Mouse (Mus musculus) activated CD4-positive, CD25-positive, alpha-beta regulatory T cell, adult 4 months (primary cell): ENCODE measurements around the gene Parva. TPM values are rescaled to one million over a fixed set of nuclear protein-coding genes. Genes with fewer than 3 reads are reported as not detected.

ENCODE experiments used
- ATAC-seq: one replicate; pipeline ENCODE4 v1.8.0; 2017
- polyA plus RNA-seq, 2 experiments: library from polyadenylated mRNA; unstranded; fragments of 100-300 nt; shearing (Covaris generic); gene quantifications; one replicate each; pipeline ENCODE4 v1.2.1; 2017

The Parva gene
- not detected for polyA plus RNA-seq

DNA sequence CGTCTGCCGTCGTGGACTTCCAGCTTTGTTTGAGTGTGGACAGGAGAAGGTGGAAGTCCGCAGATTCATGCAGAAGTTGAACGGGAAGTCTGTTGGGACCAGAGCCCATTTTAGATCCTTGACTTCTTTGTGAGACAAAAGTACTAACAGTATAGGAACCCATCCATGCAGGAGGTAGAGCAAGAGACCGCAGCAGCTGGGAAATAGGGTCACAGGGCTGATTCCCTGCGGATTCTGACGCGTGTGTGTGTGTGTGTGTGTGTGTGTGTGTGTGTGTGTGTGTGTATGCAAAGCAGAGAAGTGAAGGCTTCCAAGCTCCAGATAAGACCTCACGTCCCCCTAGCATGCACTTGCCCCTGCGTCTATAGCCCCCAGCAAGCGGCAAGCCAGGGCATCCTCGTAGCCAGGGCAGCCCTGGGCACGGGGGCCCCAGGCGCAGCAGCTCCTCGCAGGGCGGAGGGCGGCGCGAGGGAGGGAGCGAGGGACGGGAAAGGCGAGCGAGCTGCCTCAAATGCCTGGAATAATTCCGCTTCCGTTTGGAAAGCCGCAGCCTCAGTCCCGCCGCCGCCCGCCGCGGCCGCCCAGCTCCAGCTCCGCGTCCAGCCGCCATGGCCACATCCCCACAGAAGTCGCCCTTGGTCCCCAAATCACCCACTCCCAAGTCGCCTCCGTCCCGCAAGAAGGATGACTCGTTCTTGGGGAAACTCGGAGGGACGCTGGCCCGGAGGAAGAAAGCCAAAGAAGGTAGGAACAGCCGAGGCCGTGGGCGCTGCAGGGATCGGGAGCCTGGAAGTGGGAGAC is at the start of gene Parva:
Parva (plus strand) TSS at position 149 of the 801 bp plus-strand sequence.
- ATAC-seq = no peak

DNA sequence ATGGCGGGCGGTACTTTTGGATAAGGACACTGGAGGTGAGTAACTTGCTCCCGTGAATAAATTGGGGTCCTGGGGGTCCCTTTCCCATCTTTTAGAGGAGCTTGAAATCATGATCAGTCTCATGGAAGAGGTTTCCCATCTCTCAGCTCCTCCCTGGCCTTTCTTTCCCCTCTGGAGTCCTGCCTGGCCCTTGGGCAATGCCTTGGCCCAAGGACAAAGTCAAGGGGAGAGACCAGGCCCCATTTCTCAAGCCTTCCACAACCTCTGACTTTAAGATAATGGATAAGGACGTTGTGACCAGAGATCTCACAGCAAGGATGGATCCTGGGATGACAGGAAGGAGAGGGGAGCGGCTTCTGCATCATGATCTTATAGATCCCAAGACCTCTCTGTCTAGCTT is 49.2 kb upstream of the Parva start:
- ATAC-seq = no peak

DNA sequence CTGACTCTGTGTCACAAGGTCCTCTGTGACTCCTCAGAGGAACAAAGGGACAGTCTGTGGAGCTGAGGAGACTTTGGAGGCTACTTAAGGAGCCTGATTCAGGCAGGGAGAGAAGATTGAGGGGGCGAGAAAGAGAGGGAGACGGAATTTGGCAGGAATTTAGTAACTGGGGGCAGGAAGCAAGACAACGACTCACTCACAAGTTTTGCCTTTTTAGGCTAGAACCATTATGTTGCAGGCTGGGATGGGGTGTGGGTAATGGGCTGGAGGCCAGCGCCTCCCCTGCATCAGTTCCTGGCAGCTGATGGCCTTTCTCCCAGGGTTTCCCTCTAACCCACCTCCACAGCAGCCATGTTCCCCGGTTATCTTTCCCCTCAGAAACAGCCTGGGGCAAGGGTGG is 48.8 kb upstream of the Parva start:
- ATAC-seq = no peak

DNA sequence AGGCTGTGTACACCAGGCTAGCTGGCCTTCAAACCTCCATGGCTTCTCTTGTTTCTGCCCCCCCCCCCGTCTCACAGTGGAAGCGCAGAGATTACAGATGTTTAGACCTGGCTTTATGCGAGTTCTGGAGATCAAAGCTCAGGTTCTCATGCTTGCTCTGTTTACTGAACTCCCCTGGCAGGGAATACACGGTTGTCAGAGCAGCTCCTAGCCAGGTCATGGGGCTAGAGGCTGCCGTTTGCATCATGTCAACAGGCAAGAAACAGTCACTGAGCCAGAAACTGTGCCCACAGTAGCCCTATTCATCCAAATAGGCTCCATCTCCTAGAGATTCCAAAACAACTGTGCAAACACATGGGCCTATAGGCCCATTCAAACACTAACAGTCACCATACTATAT is 40.8 kb upstream of the Parva start:
- no peak for ATAC-seq

DNA sequence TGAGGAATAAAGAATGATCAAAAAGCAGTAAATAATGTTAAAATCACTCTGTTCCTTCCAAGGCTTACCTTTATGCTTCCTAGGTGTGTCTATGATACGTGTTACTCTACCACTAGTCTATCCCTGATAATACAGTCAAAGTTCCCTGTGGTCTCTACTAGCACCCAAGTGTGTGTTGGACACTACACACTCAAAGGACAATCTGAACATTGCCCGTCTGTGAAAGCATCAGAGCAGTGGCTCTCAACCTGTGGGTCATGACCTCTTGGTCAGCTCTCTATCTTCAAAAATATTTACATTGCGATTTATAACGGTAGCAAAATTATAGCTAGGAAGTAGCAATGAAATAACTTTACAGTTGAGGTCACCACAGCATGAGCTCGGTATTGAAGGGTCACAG is 39.4 kb upstream of the Parva start:
- no peak for ATAC-seq

DNA sequence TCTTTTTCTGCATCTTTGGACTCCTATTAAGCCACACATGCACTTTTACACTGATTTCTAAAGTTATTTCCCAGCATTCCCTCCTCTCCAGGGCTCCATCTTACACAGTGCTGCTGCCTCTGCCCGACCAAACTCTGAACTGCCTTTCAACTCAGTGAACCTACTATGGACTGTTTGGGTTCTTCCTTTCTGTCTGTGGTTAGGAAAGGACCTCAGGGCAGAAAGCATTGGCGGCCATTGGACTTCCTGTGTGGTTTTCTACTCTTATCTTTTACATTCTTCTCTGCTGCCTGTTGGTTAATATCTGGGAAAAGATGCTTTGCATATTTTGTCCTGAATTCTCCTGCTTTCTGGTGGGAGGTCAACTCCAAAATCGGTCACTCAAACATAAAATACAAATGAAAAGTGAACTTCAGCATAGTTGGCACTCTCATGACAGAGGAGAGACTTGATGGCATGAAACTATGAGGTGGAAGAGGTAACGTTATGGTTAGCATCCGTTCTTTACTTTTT is 38.9 kb upstream of the Parva start:
- ATAC-seq = no peak

DNA sequence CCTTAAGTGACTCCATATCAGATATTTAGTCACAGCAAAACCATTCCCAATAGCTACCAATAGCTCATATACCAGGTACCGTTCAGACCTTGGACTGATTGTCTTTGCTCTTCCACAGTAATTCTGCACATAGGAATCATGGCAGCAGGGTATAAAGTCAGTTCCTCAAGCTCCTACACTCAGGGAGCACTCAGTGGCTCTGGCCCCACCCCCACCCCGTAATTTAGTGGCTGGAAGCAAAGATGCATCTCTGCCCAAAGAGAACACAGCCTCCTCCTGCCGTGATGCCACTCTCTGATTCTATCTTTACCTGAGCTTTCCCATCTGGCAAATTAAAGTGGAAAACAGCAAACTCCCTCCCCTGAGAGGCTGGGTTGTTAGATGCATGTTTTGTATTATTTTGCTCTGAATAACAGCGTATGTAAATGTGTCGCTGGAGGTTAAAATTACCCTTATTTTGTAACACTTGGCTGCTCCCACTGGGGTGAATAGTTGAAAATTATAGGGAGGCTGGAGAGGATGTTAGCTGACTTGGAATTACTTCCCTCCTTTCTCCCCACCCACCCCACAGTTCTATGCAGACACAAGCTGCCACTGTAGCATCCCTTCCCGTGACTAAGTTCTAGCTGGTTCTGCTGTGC is 37.6 kb upstream of the Parva start:
- no peak for ATAC-seq

DNA sequence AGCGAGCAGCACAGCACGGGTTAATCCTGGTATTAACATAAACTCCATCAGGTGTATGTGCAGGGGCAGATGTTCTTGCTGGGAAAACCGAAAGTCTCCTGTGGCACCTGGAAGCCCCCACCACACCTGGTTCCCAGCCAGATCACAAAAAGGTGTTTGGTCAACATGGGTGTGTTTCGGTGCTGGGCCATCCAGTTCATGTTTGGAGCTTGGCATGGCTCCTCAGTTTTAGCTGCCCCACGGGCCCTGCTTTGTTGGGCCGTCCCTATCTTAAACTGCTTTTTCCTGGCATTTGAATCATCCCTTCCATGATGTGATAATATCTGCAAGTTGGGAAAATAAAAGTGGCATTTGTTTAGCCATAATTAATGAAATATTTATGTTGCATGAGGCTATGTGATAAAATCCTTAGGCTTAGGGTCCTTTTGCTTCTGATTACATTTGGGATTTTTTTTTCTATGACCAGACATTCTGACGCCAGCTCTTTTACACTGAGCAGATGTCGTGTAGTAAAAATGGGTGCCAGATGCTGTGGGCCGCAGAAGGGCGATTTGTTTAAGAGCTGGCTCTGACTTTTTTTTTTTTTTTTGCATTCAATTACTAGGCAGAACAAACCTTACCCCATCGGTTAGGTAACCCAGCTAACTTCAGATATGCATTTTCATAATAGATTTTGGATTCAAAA is 36.9 kb upstream of the Parva start:
- ATAC-seq = no peak

DNA sequence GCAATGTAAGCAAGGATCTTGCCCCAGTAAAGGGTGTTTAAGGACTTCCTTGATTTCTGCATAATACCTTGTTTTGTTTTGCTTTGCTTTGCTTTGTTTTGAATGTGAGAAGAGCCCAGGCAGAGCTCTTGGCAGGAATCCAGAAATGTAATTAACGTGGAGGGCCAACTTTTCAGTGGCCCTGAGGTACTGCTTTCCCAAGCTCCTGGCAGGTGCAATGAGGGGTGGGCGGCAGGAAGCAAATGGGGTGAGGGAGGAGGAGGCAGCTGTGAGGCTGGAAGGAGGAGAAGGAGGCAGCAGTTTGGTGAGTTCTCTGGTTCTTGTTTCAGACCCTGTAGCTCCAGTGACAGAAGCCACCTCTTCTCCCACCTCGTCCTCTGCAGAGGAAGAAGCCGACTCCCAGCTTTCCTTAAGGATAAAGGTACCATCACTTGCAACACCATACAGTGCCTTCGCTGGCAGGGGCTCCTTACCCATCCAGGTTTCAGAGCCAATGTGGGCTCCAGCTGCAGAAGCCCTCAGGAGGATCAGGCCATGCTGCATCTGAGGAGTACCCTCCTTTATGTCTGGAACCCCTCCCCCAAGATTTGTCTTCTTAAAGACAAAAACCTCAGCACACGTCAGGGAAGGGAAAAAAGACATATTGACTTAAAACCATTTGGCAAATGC is 36.2 kb upstream of the Parva start:
- ATAC-seq = no peak

DNA sequence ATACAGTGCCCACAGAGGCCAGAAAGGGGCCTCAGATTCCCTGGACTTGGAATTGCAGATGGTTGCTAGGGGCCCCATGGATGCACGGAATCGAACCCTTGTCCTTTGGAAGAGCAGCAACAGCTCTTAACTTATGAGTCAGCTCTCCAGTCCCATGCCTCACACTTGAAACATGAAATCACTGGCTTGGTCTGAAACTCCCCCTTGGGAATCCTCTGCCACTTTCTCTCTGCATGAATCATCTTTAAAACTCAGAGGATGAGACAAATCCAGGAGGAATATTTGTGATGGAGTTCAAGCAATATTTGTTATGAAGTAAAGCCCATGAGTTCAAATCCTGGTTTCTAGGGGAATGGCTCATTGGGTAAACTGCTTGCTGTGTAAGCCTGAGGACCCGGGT is 29.5 kb upstream of the Parva start:
- ATAC-seq = no peak

DNA sequence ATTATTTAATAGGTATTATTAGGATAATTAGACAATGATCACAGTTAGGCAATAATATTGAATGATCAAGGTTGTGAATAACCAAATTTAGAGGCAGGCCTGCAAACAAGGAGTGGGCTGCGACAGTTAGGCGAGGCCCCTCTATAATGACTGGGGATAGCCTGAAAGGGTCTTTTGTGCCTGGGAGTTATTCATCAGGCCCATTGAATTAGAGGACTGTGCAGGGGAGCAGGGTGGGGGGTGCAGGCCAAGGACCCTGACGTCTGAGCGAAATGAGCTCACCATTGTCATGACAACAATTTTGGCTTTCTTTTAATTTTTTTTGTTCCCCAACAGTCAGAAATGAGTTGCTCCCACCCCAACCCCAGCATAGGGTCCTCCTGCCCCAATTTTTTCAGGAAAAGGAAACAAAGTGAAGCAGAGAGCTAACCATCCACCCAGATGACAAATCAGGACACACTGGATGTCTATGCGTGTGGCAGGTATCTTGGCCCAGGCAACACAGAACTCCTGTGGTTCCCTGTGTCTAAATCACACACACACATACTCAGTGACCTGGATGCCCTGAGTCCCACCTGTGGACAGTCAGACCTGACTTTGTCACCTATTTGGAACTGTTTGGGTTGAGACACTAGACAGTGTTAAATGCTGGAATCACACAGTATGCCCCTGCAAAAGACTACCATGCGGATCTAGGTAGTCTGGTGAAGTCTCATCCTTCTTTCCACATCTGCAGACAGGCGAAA is 27.7 kb upstream of the Parva start:
- no peak for ATAC-seq

DNA sequence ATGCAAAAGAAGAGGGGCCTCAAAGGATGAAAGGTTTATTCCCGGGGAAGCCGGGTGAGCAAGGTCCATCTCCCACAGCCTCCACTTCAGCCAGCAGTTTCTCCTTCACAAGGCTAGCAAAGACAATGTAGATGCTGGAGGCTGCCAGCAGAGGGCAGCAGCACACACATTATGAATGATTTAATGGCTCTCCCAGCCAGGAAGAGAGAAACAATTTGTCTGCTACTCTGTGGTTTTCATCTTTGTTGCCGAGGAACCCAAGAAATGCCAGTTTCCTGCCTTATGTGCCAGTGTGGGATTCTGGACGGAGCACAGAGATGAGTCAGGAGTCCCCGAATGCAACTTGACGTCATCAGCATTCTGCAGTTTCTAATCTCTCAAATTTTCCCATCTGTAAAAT is 27.1 kb upstream of the Parva start:
- ATAC-seq = peak; percentile 54

DNA sequence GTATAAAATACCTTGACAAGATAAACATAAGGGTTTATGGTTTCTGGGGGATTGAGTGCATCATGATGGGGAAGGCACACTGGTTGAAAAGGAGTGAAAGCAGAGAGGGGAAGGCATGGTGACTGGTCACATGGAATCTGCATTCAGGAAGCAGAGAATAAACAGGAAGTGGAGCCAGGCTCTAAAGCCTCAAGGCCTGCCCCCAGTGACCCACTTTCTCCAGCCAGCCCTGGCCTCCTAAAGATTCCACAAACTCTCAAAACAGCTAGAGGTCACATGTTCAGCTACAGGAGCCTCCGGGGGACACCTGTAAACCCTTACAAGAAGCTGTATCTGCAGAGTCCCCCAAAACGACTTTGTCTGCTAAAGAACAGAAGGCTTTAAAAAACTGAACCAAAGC is 22.2 kb upstream of the Parva start:
- no peak for ATAC-seq

DNA sequence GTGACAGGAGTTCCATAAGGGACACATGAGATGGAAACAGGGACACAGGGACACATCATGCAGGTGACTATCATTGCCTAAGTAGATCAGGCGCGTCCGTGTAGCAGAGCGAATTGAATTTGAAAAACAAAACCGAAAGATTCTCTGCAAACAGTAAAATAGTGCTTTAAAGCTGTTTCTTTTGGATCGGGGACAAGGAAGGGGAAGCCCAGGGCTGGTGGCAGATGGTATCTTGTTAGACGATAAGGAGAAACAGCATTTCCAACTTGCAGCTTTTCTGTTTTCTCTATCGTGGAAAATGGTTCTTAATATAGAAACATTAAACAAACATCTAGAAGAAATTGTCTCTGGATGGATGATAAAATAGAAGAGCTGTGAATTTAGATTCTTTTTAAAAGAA is 21.7 kb upstream of the Parva start:
- ATAC-seq = no peak

DNA sequence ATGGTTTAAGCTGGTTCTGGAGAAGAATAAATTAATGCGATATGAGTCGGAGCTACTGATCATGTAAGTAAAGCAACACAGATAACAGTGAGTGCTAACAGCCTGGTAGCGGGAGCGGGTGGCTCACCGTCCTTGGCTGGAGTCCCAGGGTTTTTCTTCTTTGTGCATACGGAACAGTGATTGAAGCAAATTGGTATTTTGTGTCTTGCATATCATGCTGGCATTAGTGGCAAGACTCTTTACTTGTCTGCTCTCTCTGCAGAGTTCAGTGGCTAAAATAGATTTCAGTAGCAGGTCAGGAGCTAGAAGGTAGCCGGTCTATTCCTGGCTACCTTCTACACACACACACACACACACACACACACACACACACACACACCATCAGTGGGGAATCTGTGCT is 19.7 kb upstream of the Parva start:
- ATAC-seq = no peak

DNA sequence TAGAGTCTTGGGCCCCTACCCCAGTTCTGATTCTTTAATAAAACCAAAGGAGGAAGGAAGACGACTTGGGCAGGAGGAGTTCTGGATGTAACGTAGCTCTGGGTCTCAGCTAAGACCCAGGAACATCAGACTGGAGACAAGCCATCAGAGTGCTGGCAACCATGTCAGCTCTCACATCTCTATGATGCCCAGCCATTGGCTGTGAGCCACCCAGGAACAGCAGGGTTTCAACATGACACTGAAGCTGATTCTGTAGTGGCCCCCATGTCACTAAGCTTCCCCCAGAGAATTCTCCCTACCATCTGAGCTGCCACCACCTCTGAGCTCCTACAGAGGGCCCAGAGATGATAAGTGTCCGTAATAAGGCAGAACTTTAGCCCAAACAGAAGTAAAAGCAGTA is 17.3 kb upstream of the Parva start:
- no peak for ATAC-seq

DNA sequence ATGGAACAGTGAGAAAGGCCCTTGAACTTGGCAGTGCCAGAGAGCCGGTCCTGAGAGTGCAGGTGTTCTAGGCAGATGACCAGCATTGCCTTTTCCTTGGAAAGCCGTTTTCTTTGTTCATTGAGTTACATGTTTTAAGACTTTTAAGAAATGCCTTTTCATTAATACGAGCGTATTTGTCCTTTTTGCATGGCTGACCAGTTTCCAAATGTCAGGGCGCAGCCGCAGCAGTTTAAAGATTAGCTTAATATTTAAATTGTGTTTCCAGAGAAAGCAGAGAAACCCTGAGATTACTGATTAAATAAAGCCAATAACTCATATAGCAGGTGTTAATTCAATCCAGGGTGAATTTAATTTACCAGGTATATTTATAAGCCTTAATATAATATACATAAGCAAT is 14.0 kb upstream of the Parva start:
- no peak for ATAC-seq

DNA sequence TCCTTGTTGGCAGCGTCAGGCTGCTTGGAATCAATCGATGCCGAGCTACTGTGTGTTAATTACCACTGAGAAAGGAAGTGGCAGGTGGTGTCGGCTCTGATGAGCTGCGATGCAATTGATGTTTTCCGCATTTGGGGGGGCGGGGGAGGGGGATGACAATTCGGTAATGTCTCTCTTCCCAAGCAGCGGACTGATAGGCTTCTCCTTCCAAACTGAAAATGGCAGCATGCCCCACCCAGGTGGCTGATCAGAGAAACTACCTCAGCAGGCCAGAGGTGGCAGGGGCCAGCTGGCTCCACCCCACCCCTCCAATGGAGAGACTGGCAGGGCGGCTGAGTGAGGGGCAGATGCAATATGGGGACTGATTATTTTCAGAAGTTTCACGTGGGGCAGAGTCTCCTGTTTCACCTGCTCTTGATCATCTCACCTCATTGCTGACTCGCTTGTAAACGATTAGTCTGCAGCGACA is 11.2 kb upstream of the Parva start:
- peak; percentile 52 for ATAC-seq

DNA sequence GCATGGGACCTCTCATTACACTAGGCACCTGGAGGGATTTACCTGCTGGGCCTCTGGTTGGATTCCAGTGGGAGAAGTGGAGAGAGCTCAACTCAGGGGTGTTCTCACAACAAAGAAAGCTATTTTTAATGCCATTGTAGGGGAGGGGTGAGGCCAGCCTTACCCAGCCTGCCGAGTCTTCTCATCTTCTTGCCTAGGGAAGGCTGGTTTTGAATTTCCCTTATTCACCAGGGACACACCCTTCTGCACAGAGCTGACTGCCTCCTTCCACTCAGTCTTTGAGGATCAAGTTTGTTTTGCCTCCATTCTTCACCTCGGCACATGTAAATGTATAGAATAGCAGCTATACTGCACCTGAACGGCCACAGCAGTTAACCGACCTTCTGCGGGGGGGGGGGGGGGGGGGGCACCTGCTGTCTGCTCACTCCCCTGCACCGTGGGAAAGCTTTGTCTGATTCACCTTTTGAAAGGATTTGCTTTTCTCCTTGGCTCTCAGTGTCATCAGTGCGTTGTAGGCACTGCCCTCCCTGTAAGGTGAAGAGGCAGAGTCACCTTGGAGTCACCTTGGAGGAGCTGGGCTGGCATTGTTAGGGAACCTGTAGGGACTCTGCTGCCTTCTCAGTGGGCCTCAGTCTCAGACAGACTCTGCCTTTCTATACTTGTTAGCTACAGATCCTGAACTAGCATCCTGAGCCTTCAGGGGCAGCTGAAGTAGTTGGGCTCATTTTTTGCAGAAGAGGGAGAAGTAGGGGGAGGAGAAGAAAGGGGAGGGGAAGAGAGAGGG is 10.4 kb upstream of the Parva start:
- no peak for ATAC-seq

DNA sequence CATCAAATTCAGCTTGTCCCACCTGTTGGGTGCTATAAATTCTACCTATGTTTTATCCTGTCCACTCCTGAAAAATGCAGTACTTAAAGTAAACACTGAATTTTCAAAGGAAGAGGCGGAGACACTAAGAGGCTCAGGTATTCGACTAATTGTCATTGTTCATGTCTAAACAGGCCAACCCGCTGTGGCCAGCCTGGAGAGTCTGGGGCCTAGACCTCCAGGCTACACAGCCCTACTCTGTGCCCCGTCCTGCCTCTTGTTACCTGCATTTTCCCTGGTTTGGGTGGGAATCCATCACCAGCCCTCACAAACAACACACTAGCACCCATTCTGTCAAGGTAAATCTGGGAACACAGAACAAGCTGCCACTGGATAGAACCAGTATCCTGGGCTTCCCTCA is 9.7 kb upstream of the Parva start:
- ATAC-seq = no peak

DNA sequence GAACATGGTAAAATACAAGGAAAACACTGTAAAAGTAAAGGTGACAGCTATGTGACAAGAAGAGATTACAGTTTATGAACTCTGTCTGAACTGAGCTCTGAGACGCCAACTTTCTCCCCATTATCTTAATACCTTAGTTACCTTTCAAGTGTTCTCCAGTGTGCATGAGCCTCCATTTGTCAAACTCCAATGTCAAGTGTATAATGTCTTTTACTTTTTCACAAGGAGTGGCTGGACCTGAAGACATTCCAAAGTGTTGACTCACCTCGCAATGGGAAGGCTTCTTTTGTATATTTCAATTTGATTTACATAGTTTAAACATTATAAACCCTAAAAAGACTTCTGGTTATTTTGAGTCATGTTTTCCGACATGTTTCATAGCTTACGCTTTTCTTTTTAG is 3.9 kb upstream of the Parva start:
- no peak for ATAC-seq
